Mouse (Mus musculus) midbrain, embryonic 16.5 days (tissue): ENCODE measurements at regions not wholly inside any gene's neighbourhood (a gene's known extent, or its start where the extent isn't known, plus 50 kb on each side); places are given as distances from the start of the nearest gene placed in this dataset.
A peak's percentile ranks its signal among the peaks of the same experiment; 100 is the strongest.

Experiments
- ATAC-seq: fragments of 200-750 bp; cut with Nextera tagmentation; 2 replicates; pipeline ENCODE4 v1.8.0; 2017; ENCODE audit warnings: moderate TSS enrichment
- H3K27ac ChIP-seq: fragments of 300-500 bp; sonication (generic); 2 replicates; pipeline ENCODE4 v1.5.1; 2014; ENCODE audit warnings: mild to moderate bottlenecking, low read length, mixed read lengths
- H3K27me3 ChIP-seq: fragments of 300-500 bp; sonication (generic); 2 replicates; pipeline ENCODE4 v1.6.1; 2014; ENCODE audit warnings: low read depth, low read length, mixed read lengths; ENCODE audit not compliant: control insufficient read depth, insufficient read depth
- H3K36me3 ChIP-seq: fragments of 300-500 bp; sonication (generic); 2 replicates; pipeline ENCODE4 v1.6.1; 2014; ENCODE audit warnings: mild to moderate bottlenecking, low read length, moderate library complexity, mixed read lengths; ENCODE audit not compliant: control insufficient read depth, insufficient read depth
- H3K4me1 ChIP-seq: fragments of 300-500 bp; sonication (generic); 2 replicates; pipeline ENCODE4 v1.6.1; 2014; ENCODE audit warnings: mild to moderate bottlenecking, low read length, mixed read lengths; ENCODE audit not compliant: control insufficient read depth, insufficient read depth
- H3K4me2 ChIP-seq: fragments of 300-500 bp; sonication (generic); 2 replicates; pipeline ENCODE4 v1.6.1; 2014; ENCODE audit warnings: mild to moderate bottlenecking, low read length, mixed read lengths
- H3K4me3 ChIP-seq: fragments of 300-500 bp; sonication (generic); 2 replicates; pipeline ENCODE4 v1.5.1; 2014; ENCODE audit warnings: low read depth, mild to moderate bottlenecking, low read length, moderate library complexity, mixed read lengths
- H3K9ac ChIP-seq: fragments of 300-500 bp; sonication (generic); 2 replicates; pipeline ENCODE4 v1.6.1; 2014; ENCODE audit warnings: low read depth, low read length, mixed read lengths
- H3K9me3 ChIP-seq: fragments of 300-500 bp; sonication (generic); replicated peaks from 2 replicates; pipeline ENCODE4 v1.6.1; 2014; ENCODE audit warnings: mild to moderate bottlenecking, low read length, mixed read lengths; ENCODE audit not compliant: control insufficient read depth, poor library complexity, severe bottlenecking
- WGBS: fragments of 180-500 bp; shearing (Covaris S2); extraction: QIAGEN DNeasy Blood & Tissue Kit; methylation state at CpG from one replicate; pipeline ENCODE4 v1.1.7; 2014; 5-methylcytosine and 5-hydroxymethylcytosine counted together

DNA sequence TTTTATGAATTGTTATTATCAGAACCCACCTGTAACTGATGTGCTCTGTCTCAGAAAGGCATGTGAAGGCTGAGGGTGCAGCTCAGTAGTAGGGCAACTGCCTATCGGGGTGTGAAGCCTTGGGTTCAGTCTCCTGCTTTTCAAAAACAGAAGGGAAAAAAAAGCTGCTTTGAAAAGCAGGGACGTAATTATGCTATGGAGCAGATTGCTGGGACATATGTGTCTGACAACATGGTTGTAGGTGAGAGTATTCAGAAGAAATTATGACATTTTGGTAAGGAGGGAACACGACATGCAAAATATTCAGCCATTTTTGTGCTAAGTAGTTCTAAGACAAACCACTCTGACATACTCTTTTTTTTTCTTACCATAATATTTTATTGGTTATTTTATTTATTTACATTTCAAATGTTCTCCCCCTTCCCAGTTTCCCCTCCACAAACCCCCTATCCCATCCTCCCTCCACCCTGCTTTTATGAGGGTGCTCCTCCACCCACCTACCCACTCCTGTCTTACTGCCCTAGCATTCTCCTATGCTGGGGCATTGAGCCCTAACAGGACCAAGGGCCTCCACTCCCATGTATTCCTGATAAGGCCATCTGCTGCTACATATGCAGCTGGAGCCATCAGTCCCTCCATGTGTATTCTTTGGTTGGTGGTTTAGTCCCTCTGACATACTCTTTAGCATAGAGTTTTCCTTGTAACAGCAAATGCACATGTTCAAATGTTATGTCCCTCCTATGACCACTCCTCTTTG is 122.8 kb upstream of the Trpm3 start:
- H3K36me3 ChIP-seq: no peaks in the 10 kb centered on the region
- no peak overlapping the region for H3K9ac ChIP-seq
- H3K27me3 ChIP-seq: no peaks in the 10 kb centered on the region
- WGBS: 86% methylated on average over 3 of the region's 3 CpGs
- no peak overlapping the region for H3K4me3 ChIP-seq
- no peak overlapping the region for H3K4me2 ChIP-seq
- no peak overlapping the region for H3K27ac ChIP-seq
- no peaks in the 10 kb centered on the region for H3K4me1 ChIP-seq
- ATAC-seq: no peak
- H3K9me3 ChIP-seq: no peaks in the 10 kb centered on the region

DNA sequence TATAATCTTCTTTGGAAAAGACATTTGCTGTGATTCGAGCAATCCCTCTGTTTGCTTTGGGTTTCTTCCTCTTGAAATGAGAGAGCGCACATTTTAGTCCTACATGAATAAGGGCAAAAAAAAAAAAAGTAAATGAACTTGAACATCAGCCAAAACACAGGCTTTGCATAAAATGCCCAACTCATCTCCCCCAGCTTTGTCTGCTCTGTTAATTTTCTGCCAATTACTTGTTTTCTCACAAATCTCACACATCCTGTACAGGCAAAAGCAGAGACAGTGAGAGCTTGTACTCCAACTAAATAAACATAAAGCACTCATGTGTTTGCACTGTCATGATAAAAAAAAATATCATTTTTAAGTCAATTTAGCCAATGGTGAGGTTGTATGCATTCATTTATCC is 121.4 kb upstream of the Trpm3 start:
- no peak overlapping the region for H3K4me3 ChIP-seq
- H3K9ac ChIP-seq: no peak overlapping the region
- H3K4me1 ChIP-seq: no peaks in the 10 kb centered on the region
- WGBS: 38% methylated on average over 2 of the region's 2 CpGs
- no peaks in the 10 kb centered on the region for H3K27me3 ChIP-seq
- no peaks in the 10 kb centered on the region for H3K9me3 ChIP-seq
- peak; percentile 54; the same call in 1 of the 2 replicates for ATAC-seq
- no peaks in the 10 kb centered on the region for H3K36me3 ChIP-seq
- H3K27ac ChIP-seq: no peak overlapping the region
- H3K4me2 ChIP-seq: no peak overlapping the region

DNA sequence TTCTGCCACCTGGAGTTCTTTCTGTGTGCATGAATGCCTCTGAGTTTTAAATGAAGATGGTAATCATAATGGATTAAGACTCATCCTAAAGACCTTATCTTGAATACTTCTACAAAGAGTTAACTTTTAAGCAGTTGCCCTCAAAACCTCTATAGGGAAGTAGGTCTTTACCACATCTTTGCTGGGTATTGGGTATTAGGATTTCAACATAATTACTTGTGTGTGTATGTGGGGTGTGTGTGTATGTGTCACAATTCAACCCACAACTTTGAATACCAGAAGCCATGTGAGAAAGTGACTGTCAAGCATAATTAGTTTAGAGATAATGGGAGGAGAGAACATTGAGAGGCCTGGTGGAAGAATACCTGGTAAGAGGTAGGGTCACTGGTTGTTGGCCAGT is 111.3 kb upstream of the Trpm3 start:
- Histone ChIP-seq H3K9me3 (no peaks in the 10 kb centered on the region), H3K4me1 (no peaks in the 10 kb centered on the region), H3K27ac (no peak overlapping the region), H3K36me3 (no peaks in the 10 kb centered on the region), H3K9ac (no peak overlapping the region), H3K27me3 (no peaks in the 10 kb centered on the region), H3K4me2 (no peak overlapping the region), H3K4me3 (no peak overlapping the region)
- ATAC-seq: no peak

DNA sequence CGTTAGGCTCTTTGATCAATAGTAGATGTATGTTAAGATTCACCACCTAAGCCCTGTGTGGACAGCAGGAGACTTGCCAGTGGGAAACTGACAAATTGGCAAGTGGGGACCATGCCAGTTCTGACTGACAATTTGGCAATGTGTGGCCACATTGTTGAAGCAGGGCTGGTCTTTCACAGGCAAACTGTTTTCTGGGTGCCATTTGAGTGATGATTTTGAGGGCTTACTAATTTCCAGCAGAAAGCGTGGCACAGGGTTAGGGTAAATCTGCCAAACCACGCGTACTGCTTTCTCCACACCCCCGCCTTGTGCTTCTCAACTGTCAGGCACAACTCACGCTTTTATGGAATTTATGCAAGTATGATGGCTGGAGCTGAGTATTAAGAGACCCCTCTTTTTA is 91.2 kb upstream of the Trpm3 start:
- H3K4me3 ChIP-seq: no peak overlapping the region
- ATAC-seq: no peak
- H3K4me1 ChIP-seq: peaks cover 3% of the 10 kb centered on the region; the same call in 1 of the 2 replicates
- H3K9ac ChIP-seq: no peak overlapping the region
- no peaks in the 10 kb centered on the region for H3K9me3 ChIP-seq
- WGBS: 87% methylated on average over 6 of the region's 6 CpGs
- no peaks in the 10 kb centered on the region for H3K36me3 ChIP-seq
- no peak overlapping the region for H3K27ac ChIP-seq
- no peaks in the 10 kb centered on the region for H3K27me3 ChIP-seq
- H3K4me2 ChIP-seq: no peak overlapping the region

DNA sequence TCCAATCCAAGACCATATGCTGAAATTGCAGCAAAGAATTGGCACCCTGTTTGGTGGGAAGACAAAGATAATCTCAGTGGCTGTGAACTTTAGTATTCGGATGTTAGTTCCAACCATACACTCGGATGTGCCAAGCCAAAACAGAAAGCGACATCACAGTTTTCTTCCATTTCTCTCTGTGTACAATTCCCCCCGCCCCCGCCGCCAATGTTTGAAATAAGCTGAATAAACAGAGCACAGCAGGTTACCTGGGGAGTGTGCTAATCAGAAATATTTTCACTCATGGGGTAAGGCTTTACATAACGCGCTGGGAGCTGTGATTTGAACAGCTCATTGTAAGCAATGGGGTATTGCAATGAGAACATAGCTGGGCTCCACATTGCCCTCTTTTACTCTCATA is 72.5 kb upstream of the Trpm3 start:
- Histone ChIP-seq H3K9me3 (no peaks in the 10 kb centered on the region), H3K27me3 (no peaks in the 10 kb centered on the region), H3K9ac (no peak overlapping the region), H3K4me2 (no peak overlapping the region), H3K36me3 (no peaks in the 10 kb centered on the region), H3K4me1 (no peaks in the 10 kb centered on the region), H3K4me3 (no peak overlapping the region), H3K27ac (no peak overlapping the region)
- no peak for ATAC-seq
- 77% methylated on average over 8 of the region's 8 CpGs for WGBS

DNA sequence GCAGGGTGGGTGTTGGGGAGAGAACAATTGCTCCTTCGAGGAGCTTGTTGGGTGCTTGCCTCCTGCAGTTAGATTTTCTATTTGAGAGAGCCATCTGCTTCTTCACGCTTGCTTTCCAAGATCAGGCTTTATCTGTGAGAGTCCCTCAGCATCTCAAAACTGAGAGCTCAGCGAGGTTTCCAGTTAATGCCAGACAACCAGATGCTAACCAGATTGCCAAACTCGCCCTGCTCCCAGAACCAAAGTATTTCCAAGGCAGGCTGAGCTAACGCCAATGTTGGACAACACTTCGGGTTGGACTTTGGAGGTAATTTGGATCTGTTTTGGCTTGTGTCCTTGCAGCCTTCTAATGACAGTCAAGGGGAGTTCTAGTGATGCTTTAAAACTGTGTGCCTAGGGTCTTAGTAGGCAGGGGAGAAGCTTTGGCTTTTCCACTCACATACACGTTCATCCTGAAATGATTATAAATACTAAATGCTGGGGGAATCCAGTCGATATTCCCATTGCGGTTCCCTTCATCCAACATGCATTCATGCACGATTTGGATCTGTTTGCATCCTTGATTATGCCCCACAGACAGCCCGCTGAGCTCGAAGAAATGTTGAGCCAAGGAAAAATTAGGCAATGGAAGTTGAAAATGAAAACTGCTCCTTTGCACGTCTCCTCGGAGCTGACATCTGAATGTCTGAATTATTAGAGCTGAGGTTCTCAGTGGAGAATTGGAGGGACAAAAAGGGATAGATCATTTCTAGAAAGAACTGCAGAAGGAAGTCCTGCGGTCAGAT is 68.4 kb upstream of the Trpm3 start:
- Histone ChIP-seq H3K4me1 (no peaks in the 10 kb centered on the region; the same call in 1 of the 2 replicates), H3K9ac (no peak overlapping the region), H3K9me3 (no peaks in the 10 kb centered on the region), H3K27ac (no peak overlapping the region), H3K4me2 (no peak overlapping the region), H3K27me3 (no peaks in the 10 kb centered on the region), H3K4me3 (no peak overlapping the region), H3K36me3 (no peaks in the 10 kb centered on the region)
- WGBS: 81% methylated on average over 15 of the region's 15 CpGs
- ATAC-seq: no peak

DNA sequence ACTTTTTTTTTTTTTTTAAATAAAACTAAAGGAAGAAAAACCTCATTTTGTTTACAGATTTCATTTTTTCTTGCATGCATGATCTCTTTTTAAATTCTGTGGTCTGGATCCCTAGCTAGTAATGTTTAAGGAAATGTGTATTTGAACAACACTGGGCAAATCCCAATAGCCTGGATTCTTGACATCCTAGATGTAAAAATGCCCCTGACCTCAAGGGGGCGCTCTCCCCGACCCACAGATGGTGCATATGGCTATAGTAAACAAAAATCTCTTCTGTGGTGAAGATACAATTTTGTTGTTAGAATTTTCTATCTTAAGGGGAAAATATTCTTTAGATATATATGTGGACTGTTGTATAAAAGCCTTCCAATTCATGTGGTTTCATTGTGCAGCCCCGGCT is 67.1 kb upstream of the Trpm3 start:
- no peaks in the 10 kb centered on the region; the same call in 1 of the 2 replicates for H3K4me1 ChIP-seq
- H3K4me2 ChIP-seq: no peak overlapping the region
- no peaks in the 10 kb centered on the region for H3K9me3 ChIP-seq
- no peak overlapping the region for H3K27ac ChIP-seq
- no peak overlapping the region for H3K9ac ChIP-seq
- WGBS: 32% methylated on average over 3 of the region's 3 CpGs
- H3K36me3 ChIP-seq: no peaks in the 10 kb centered on the region
- no peak for ATAC-seq
- H3K27me3 ChIP-seq: no peaks in the 10 kb centered on the region
- no peak overlapping the region for H3K4me3 ChIP-seq

DNA sequence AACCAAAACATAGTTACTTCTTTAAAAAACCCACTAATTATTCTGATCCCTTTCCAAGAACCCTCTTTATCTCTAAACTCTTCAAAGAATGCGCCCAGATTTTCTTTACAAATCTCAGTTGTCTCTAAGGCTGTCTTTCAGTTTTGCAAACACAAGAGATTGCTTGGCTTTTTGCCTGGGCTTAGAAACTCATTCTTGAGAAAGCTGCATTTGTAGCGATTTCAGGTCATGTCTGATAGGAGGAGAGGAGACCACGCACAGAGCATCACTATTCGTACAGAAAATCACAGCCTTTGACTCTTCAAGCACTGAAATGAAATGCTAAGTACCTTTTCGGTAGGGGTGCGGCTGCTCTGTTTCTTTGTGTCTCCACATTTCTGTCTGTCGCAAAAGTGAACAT is 64.8 kb upstream of the Trpm3 start:
- H3K9me3 ChIP-seq: no peaks in the 10 kb centered on the region
- 0 out of 2 replicates have a peak, but pooled peaks have one; percentile 39 for ATAC-seq
- no peaks in the 10 kb centered on the region; the same call in 1 of the 2 replicates for H3K4me1 ChIP-seq
- H3K27ac ChIP-seq: no peak overlapping the region
- no peak overlapping the region for H3K9ac ChIP-seq
- no peak overlapping the region for H3K4me2 ChIP-seq
- no peaks in the 10 kb centered on the region for H3K27me3 ChIP-seq
- 44% methylated on average over 7 of the region's 7 CpGs for WGBS
- no peak overlapping the region for H3K4me3 ChIP-seq
- H3K36me3 ChIP-seq: no peaks in the 10 kb centered on the region

DNA sequence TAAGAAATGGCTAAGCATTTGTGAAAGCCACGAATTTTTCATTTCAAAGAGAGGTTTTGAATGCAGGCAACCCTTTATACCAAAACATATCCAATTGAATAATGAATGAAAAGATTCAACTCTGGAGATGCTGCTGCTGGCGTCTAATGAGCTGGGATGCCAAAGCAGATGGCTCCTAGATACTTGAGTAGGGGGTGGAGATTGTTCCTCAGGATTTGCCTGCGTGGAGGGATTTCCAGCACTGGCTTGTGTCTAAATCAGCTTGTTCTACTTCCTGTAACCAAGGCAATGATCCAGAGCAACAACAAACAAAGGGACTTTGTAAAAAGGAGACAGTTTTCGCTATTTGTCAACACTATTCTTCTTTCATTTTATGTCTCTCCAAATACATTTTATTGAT is 57.4 kb upstream of the Trpm3 start:
- ATAC-seq: no peak; the same call in 1 of the 2 replicates
- no peaks in the 10 kb centered on the region for H3K27me3 ChIP-seq
- no peak overlapping the region for H3K4me3 ChIP-seq
- no peaks in the 10 kb centered on the region for H3K4me1 ChIP-seq
- H3K9ac ChIP-seq: no peak overlapping the region
- H3K27ac ChIP-seq: no peak overlapping the region
- 26% methylated on average over 4 of the region's 4 CpGs for WGBS
- H3K9me3 ChIP-seq: no peaks in the 10 kb centered on the region
- H3K4me2 ChIP-seq: no peak overlapping the region
- no peaks in the 10 kb centered on the region for H3K36me3 ChIP-seq
